Comparison of ENCODE assay signal across 20 mouse cellular contexts in the genomic region with DNA sequence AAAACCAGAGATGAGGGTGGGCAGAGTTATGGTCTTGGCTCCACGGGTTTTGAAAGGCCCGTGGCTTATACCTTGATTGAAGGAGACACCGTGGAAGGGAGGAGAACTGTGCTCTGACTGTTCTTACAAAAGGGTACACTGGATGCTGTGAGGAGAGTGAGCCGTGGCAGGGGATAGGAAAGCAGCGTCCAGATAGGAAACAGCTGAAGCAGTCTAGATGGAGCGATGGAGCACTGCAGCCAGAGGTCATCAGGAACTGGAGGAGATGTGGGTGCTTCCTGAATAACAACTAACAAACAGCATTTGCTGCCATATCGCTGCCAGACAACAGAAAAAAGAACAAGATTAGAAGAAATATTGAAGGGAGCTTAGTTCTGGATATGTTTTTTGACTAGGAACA.
"Had no signal": no experiment of that assay in that cellular context is flagged by ENCODE, and none has a peak within 500 bp of the region (broad histone marks: within the 10 kb centered on the region; RNA-seq: fewer than 3 reads in every experiment).

No protein-coding gene starts in this region.

- H3K4me2 ChIP-seq: limb, embryonic 12.5 days; limb, embryonic 15.5 days; liver, embryonic 11.5 days; lung, embryonic 14.5 days; neural tube, embryonic 12.5 days; neural tube, embryonic 15.5 days had no signal

- ATAC-seq: intestine, postnatal 0 days; liver, postnatal 0 days; lung, postnatal 0 days had no signal

- H3K4me3 ChIP-seq: limb, embryonic 12.5 days; limb, embryonic 15.5 days; midbrain, embryonic 10.5 days; neural tube, embryonic 12.5 days; neural tube, embryonic 15.5 days had no signal

- H3K27me3 ChIP-seq: limb, embryonic 12.5 days; limb, embryonic 15.5 days; neural tube, embryonic 12.5 days; neural tube, embryonic 15.5 days had no signal

- H3K27ac ChIP-seq: kidney, postnatal 0 days; limb, embryonic 12.5 days; limb, embryonic 15.5 days; liver, embryonic 14.5 days; macrophage; midbrain, embryonic 10.5 days; neural tube, embryonic 12.5 days; neural tube, embryonic 15.5 days; stomach, postnatal 0 days had no signal

- H3K9ac ChIP-seq: limb, embryonic 12.5 days; limb, embryonic 15.5 days; liver, embryonic 14.5 days; liver, postnatal 0 days; lung, embryonic 14.5 days; neural tube, embryonic 12.5 days; neural tube, embryonic 15.5 days had no signal

- H3K4me1 ChIP-seq: midbrain, embryonic 10.5 days; neural tube, embryonic 12.5 days; neural tube, embryonic 15.5 days had no signal

- H3K9me3 ChIP-seq: limb, embryonic 12.5 days; limb, embryonic 15.5 days; midbrain, embryonic 10.5 days; neural tube, embryonic 12.5 days; neural tube, embryonic 15.5 days had no signal

- DNase-seq: left cerebral cortex, postnatal 4 days; liver, postnatal 0 days; lung, embryonic 14.5 days; midbrain, embryonic 14.5 days; right cerebral cortex, adult 18-20 months; right cerebral cortex, postnatal 14 days; right cerebral cortex, postnatal 4 days; thymus, postnatal 25 days had no signal

- H3K36me3 ChIP-seq: limb, embryonic 12.5 days; limb, embryonic 15.5 days; midbrain, embryonic 10.5 days; neural tube, embryonic 12.5 days; neural tube, embryonic 15.5 days had no signal
